In the genomic region with DNA sequence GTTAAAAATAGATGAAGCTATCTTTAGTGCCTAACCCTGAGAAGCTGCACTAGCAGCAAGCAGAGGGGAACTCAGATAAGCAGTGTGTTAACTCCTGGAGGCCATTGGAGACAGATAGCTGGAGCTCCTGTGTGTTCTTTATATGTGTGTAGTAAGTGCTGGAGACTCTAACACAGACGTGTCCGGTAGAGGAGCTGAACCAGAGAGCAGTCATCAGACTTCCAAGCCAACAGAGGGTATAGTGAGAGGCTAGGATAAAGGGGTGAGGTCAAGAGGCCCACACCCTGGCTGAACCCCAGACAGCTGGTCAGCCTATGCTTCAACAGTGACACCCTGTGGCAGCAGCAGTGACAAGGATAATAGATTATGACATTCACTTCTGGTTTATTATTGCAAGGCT, we compare ENCODE assay signal across 8 mouse cellular contexts.
DNase-seq lines count a peak whose midpoint lies in the region; ATAC-seq and TF ChIP-seq lines count a peak whose summit lies in the region.

No protein-coding gene starts in this region.

- ATAC-seq in liver, embryonic 14.5 days (ENCODE audit: insufficient read depth) = no peak
- no peak for ATAC-seq in liver, embryonic 12.5 days

- H3K4me1 ChIP-seq in liver, embryonic 14.5 days (replicated peaks; ENCODE audit: control insufficient read depth in 2 of 2, insufficient read depth in 2 of 2, low read length in 1 of 2) = no peaks in the 10 kb centered on the region
- no peaks in the 10 kb centered on the region for H3K4me1 ChIP-seq in liver, embryonic 12.5 days

- H3K9ac ChIP-seq in liver, embryonic 14.5 days (replicated peaks) = no peak overlapping the region
- H3K9ac ChIP-seq in liver, embryonic 12.5 days = no peak overlapping the region

- no peak for TF ChIP-seq EP300 in liver, embryonic 14.5 days (IDR thresholded peaks at IDR 0.05; ENCODE audit: low read depth)

- H3K27ac ChIP-seq in liver, embryonic 14.5 days = no peak overlapping the region
- no peak overlapping the region for H3K27ac ChIP-seq in liver, embryonic 12.5 days

- DNase-seq in liver, embryonic 14.5 days (ENCODE audit: low read depth in 3 of 3, low spot score in 3 of 3) = no peak
- DNase-seq in embryo, embryonic 10 days (ENCODE audit: low spot score) = peak; percentile 56
- peak; percentile 29 to 38 for DNase-seq in heart, postnatal 36 days
- peak; percentile 15 for DNase-seq in left cerebral cortex, postnatal 4 days
- no peak for DNase-seq in kidney, postnatal 25 days
- no peak for DNase-seq in c-Kit-positive CD71-positive TER-119-positive erythroid progenitor cells, embryonic 14.5 days (ENCODE audit: low spot score)
- no peak for DNase-seq in gastrocnemius, postnatal 25 days

- peak; percentile 27 for TF ChIP-seq CTCF in liver, embryonic 14.5 days (IDR thresholded peaks at IDR 0.05; ENCODE audit: low read depth)

- no peak overlapping the region for H3K4me2 ChIP-seq in liver, embryonic 14.5 days (ENCODE audit: low read depth)
- H3K4me2 ChIP-seq in liver, embryonic 12.5 days = no peak overlapping the region

- 32% methylated on average over 2 of the region's 2 CpGs for WGBS in liver, embryonic 14.5 days (ENCODE audit: insufficient replicate concordance)
- WGBS in liver, embryonic 12.5 days (ENCODE audit: insufficient replicate concordance) = 36% methylated on average over 2 of the region's 2 CpGs

- no peak overlapping the region for H3K4me3 ChIP-seq in liver, embryonic 14.5 days (ENCODE audit: insufficient read depth in 1 of 2, low read depth in 2 of 2, low read length in 2 of 2)
- no peak overlapping the region for H3K4me3 ChIP-seq in liver, embryonic 12.5 days

- intact Hi-C loops in heart, postnatal 36 days (cut with DNase I) = loop anchor here (5.0 kb wide), 1 partner anchor 330 kb away; no protein-coding TSS in a partner anchor
- intact Hi-C loops in left cerebral cortex, postnatal 4 days (cut with DNase I) = no loop called here

- H3K36me3 ChIP-seq in liver, embryonic 14.5 days (replicated peaks; ENCODE audit: control insufficient read depth, insufficient read depth, low read depth) = no peaks in the 10 kb centered on the region
- H3K36me3 ChIP-seq in liver, embryonic 12.5 days = no peaks in the 10 kb centered on the region

- H3K27me3 ChIP-seq in liver, embryonic 14.5 days (ENCODE audit: control insufficient read depth, insufficient read depth, low read length) = no peaks in the 10 kb centered on the region
- no peaks in the 10 kb centered on the region for H3K27me3 ChIP-seq in liver, embryonic 12.5 days (replicated peaks)

- H3K9me3 ChIP-seq in liver, embryonic 14.5 days (ENCODE audit: control insufficient read depth, low read length) = no peaks in the 10 kb centered on the region
- no peaks in the 10 kb centered on the region for H3K9me3 ChIP-seq in liver, embryonic 12.5 days (replicated peaks)

Comparison
In these comparisons a context has a peak if more than half of its experiments do, and no peak if none do; other contexts are left out.
1. DNase-seq: peak in embryo, embryonic 10 days (single experiment), heart, postnatal 36 days (2 of 2) and left cerebral cortex, postnatal 4 days (single experiment); none in liver, embryonic 14.5 days (0 of 3), kidney, postnatal 25 days (0 of 2), c-Kit-positive CD71-positive TER-119-positive erythroid progenitor cells, embryonic 14.5 days (single experiment) and gastrocnemius, postnatal 25 days (single experiment).